Mouse (Mus musculus) induced T-regulatory cell, adult 2 months (primary cell): ENCODE results near the gene Fam83b.

Experiments
- DNase-seq: peaks from one replicate; pipeline ENCODE4 v3.0.0-alpha.2; 2012; ENCODE audit warnings: low read depth

The Fam83b gene

DNA sequence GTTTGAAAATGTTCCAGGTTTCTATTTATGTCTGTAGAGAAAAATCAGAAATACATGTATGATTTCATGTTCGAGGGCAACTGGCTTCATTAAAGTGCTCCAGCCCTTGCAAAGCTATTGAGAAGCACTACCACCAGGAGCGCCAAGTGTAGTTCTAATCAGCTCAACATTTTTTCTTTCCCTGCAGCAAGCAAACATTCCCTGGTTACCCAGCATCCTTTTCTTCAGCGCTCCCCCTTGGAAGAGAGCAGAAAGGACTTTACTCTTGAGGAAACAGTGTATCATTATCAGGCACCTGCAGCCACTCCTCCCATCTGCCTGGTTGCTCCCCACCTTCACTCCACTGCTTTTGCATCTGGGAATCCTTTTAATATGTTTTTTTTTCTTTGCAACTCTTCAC, 45.3 kb downstream of the Fam83b start:
- DNase-seq: no peak

DNA sequence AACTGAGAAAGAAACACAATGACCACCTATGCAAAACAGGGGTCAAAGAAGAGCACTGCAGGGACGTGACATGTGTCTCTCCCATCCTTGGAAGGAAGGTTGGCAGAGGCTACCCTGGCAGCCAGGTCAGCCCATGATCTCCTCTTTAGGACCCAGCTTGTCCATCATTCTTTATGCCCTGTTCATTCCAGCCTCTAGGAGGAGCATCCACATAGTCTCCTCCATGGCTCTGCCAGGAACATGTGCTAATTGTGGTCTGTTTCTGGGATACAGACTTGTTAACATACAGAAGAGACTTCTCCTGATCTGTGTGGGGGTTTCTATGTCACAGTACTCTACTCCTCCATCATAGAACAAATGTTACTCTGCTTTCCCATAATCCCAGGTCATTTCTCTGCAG, 48.3 kb downstream of the Fam83b start:
- DNase-seq: no peak

DNA sequence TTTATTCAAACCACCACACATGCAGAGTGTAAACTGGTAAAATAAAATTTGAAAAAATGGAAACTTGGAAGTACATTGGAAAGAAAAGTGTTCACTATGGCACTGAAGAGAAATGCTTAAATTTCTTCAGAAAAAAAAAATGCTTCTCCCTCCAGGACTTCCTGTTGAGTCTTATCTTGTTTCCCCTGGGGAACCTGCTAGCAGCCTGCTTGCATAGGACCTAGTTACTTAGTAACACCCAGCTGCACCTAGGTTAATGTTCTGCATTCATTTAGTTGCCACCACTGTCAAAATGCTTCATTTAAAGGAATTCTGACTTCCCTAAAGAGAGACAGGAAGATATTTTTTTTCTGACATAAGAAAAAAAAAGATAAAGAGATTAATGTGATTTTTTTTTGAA, 61.3 kb downstream of the Fam83b start:
- DNase-seq: no peak

DNA sequence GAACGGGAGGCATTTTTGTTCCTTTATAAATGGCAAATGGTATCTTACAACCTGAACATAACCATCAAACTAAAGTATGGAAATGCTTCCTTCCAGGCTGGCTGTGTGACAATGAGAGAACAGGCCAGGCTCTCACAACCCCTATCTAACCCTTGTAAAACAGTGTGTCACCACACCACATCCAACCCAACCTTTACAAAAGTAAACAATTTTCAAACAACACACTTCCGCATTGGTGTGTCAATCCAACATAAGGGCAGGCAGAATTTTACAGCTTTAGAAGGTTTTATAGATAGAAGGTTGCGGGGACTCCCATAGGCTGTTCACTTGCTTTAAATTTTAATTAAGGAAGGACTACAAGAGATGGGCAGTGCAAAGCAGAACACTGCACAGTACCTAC, 77.2 kb downstream of the Fam83b start:
- no peak for DNase-seq

DNA sequence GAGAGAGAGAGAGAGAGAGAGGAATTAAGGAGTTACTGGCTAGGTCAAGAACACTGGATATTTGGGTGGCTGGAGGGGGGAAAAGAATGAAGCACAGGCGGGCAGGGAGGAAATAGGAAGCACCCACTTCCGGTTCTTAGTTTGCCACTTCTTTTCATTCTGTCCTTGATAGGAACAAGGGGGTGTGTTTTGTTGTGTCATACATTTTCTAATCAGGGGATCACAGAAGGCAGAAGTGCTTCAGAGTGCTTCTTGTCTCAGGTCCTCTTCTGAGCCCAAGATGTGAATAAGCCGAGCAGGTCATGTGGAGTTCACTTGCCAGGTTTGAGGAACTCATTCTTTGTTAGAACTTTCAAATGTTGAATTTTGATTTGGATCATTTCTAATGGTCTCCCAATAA, 86.8 kb downstream of the Fam83b start:
- no peak for DNase-seq

DNA sequence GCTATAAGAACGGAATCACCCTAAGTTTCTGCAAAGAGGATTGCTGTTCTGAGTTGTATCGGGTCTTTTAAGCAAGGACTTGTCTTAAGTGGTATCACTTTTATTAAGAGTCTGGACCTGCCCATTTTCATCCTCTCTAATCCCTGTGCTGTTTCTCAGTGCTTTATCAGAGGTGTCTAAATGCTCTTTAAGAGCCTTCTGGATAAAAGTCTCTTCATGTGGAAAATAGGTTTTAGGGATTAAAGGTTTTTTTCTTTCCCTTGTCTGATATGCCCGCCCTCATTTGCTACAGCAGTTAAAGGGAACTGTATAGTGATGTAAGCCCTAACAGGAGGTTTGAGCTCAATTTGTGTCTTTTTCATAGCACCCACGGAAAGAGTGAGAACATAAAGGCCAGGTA, 97.4 kb downstream of the Fam83b start:
- DNase-seq: no peak

DNA sequence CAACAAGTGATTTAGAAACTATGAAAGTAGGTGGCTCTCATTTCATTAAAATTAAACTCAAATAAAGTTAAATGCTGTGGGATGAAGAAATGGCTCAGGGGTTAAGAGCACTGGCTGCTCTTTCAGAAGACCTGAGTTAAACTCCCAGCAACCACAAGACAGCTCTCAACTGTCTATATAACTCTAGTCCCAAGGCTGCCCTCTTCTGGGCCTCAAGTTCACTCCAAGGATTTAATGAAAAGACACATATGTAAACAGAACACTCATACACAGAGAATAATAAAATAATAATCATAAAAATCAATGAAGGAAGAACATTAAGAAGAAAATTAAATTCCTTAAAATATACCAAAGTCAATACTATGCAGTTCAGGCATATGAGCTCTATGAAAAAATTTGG, 105.4 kb downstream of the Fam83b start:
- DNase-seq: no peak

DNA sequence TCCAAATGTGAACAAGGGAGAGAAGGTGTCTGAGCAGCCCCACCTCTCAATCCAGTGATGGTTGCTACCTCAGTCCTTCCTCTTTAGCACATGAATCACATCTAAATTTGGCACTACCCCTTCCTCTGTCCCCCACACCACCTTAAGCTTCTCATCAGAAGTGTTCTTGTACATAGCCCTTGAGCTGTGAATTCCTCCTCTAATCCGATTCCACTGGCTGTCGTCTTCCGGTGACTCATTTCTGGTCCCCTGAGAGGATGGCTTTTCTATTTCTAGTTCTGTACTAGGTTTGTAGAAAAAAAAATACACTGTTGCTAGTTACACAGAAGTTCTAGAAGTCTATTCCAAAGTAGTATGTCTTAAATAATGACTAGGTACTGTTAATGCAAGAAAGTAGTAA, 111.2 kb downstream of the Fam83b start:
- DNase-seq: no peak
